In the genomic region with DNA sequence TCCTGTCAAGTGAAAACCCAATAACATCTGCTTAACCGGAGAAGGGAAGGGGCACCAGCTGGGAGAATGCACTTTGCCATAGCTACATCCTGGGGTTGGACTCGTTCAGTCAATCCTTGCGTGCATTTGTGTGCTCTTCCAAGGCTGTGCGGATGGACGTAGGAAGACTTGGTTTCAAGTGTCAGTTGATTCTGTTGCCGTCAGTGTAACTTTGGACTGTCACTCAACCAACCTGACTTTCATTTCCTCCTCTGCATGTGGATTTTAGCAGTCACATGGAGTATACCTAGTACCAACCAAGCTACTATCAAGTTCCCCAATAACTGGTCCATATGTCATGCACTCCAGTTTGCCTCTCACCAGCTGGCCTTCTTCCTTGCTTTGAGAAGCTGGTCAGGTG, we compare ENCODE assay signal across 23 mouse cellular contexts. TPM values are rescaled to one million over a fixed set of nuclear protein-coding genes. Genes with fewer than 3 reads are reported as not detected.
DNase-seq lines count a peak whose midpoint lies in the region; ATAC-seq and TF ChIP-seq lines count a peak whose summit lies in the region.
"Had no signal": no experiment of that assay in that cellular context is flagged by ENCODE, and none has a peak within 500 bp of the region (broad histone marks: within the 10 kb centered on the region; RNA-seq: fewer than 3 reads in every experiment).

No protein-coding gene starts in this region.

- no peak for ATAC-seq in kidney, embryonic 14.5 days (ENCODE audit: low FRiP score, low TSS enrichment)
- peak; percentile 70 for ATAC-seq in megakaryocyte, adult 5-6 weeks (ENCODE audit: poor library complexity, severe bottlenecking)
- no peak for ATAC-seq in erythroid progenitor cell, adult 5-6 weeks (replicated peaks; ENCODE audit: low FRiP score, poor library complexity, severe bottlenecking)
- ATAC-seq: activated CD4-positive, CD25-positive, alpha-beta regulatory T cell, adult 4 months; midbrain, embryonic 15.5 days had no signal

- no peak overlapping the region for H3K4me2 ChIP-seq in kidney, embryonic 14.5 days (replicated peaks; ENCODE audit: low read depth, low read length)
- 0 out of 2 replicates have a peak overlapping the region, but pooled peaks have one; percentile 12 for H3K4me2 ChIP-seq in CH12.LX (ENCODE audit: insufficient read depth, low read depth, poor library complexity, severe bottlenecking)
- H3K4me2 ChIP-seq: hindbrain, embryonic 13.5 days; liver, embryonic 11.5 days; lung, embryonic 15.5 days; midbrain, embryonic 15.5 days; stomach, embryonic 15.5 days had no signal

- 0 out of 2 replicates have a peak overlapping the region, but pooled peaks have one; percentile 5 for H3K27ac ChIP-seq in kidney, embryonic 14.5 days (ENCODE audit: low read depth, low read length)
- peak overlapping the region; percentile 25; the same call in 1 of the 2 replicates for H3K27ac ChIP-seq in CH12.LX (ENCODE audit: insufficient read depth, low read depth)
- H3K27ac ChIP-seq: hindbrain, embryonic 13.5 days; midbrain, embryonic 15.5 days; stomach, embryonic 15.5 days had no signal

- H3K9me3 ChIP-seq in kidney, embryonic 14.5 days (ENCODE audit: control insufficient read depth, low read length): no peaks in the 10 kb centered on the region
- no peaks in the 10 kb centered on the region for H3K9me3 ChIP-seq in CH12.LX (replicated peaks; ENCODE audit: low read length)
- H3K9me3 ChIP-seq: hindbrain, embryonic 13.5 days; lung, embryonic 15.5 days; midbrain, embryonic 15.5 days; stomach, embryonic 15.5 days had no signal

- dilution Hi-C loops in CH12.LX (cut with MboI; ENCODE audit: extremely low pct_ligation_motif_present, extremely low pct_unique_long_range_greater_than_20kb, low sequenced_read_pairs): no loop called here

- TF ChIP-seq EP300 in CH12.LX (IDR thresholded peaks at IDR 0.05; ENCODE audit: low read length): peak; percentile 14; the same call in 1 of the 2 replicates

- TF ChIP-seq RAD21 in CH12.LX (IDR thresholded peaks at IDR 0.05; ENCODE audit: low read depth, low read length): no peak

- 79% methylated on average over 6 of the region's 6 CpGs for WGBS in kidney, embryonic 14.5 days

- TF ChIP-seq CTCF in CH12.LX (conservative IDR thresholded peaks at IDR 0.05 in 1 of 2, IDR thresholded peaks at IDR 0.05 in 1 of 2; ENCODE audit: low read depth in 2 of 2, low read length in 2 of 2): no peak

- DNase-seq in kidney, postnatal 36 days: no peak
- DNase-seq in A20 (ENCODE audit: low read depth, low spot score): peak; percentile 73
- DNase-seq in CH12.LX (ENCODE audit: extremely low read depth): peak; percentile 55
- no peak for DNase-seq in adipocyte (ENCODE audit: low spot score)
- DNase-seq: adrenal gland, postnatal 14 days; cerebellum, adult 11 months; cerebellum, postnatal 10 days; gastrocnemius, postnatal 10 days; heart, adult 2 months; kidney, adult 9 months; right cerebral cortex, postnatal 14 days; spleen, adult 18-20 months; thymus, adult 18-20 months; thymus, postnatal 4 days had no signal

- H3K27me3 ChIP-seq in kidney, embryonic 14.5 days (ENCODE audit: control insufficient read depth, insufficient read depth, low read length): no peaks in the 10 kb centered on the region
- no peaks in the 10 kb centered on the region for H3K27me3 ChIP-seq in CH12.LX (replicated peaks)
- H3K27me3 ChIP-seq: lung, embryonic 15.5 days; midbrain, embryonic 15.5 days; stomach, embryonic 15.5 days had no signal

- no peak overlapping the region for H3K4me3 ChIP-seq in kidney, embryonic 14.5 days (ENCODE audit: low read length)
- H3K4me3 ChIP-seq in CH12.LX (replicated peaks in 1 of 3; ENCODE audit: low read depth in 2 of 3, low read length in 2 of 3, poor library complexity in 1 of 3): no peak overlapping the region
- H3K4me3 ChIP-seq: heart, adult 2 months; hindbrain, embryonic 13.5 days; lung, embryonic 15.5 days; midbrain, embryonic 15.5 days; stomach, embryonic 15.5 days had no signal

- no peak for TF ChIP-seq POLR2A in CH12.LX (IDR thresholded peaks at IDR 0.05; ENCODE audit: low read depth, low read length)

- H3K4me1 ChIP-seq in kidney, embryonic 14.5 days (ENCODE audit: control insufficient read depth, insufficient read depth, low read length): peaks cover 21% of the 10 kb centered on the region
- peaks cover 64 to 97% of the 10 kb centered on the region in 2 experiments for H3K4me1 ChIP-seq in CH12.LX (ENCODE audit: control insufficient read depth in 1 of 2, insufficient read depth in 2 of 2)

- in situ Hi-C loops in CH12.LX (cut with MboI; ENCODE audit: low pct_ligation_motif_present, low pct_unique_long_range_greater_than_20kb, low sequenced_read_pairs): no loop called here

- H3K9ac ChIP-seq in kidney, embryonic 14.5 days (ENCODE audit: low read depth, low read length): no peak overlapping the region
- H3K9ac ChIP-seq in CH12.LX (ENCODE audit: insufficient read depth, low read depth): no peak overlapping the region; the same call in 1 of the 2 replicates
- H3K9ac ChIP-seq: hindbrain, embryonic 13.5 days; lung, embryonic 15.5 days; midbrain, embryonic 15.5 days; stomach, embryonic 15.5 days had no signal

- no peaks in the 10 kb centered on the region for H3K36me3 ChIP-seq in kidney, embryonic 14.5 days (ENCODE audit: control insufficient read depth, insufficient read depth, low read length)
- peaks cover 0 to 17% of the 10 kb centered on the region in 2 experiments for H3K36me3 ChIP-seq in CH12.LX (replicated peaks in 1 of 2; ENCODE audit: control insufficient read depth in 1 of 2, insufficient read depth in 1 of 2, low read length in 1 of 2)
- H3K36me3 ChIP-seq: hindbrain, embryonic 13.5 days; lung, embryonic 15.5 days; midbrain, embryonic 15.5 days; stomach, embryonic 15.5 days had no signal

- peaks cover 3% of the 10 kb centered on the region for H3K79me2 ChIP-seq in CH12.LX (replicated peaks; ENCODE audit: control insufficient read depth, extremely low read depth, insufficient read depth, poor library complexity, severe bottlenecking)

TF ChIP-seq in CH12.LX, 34 proteins besides CTCF, POLR2A, EP300 and RAD21:
- TF ChIP-seq CHD1 (IDR thresholded peaks at IDR 0.05; ENCODE audit: low read depth, low read length) (no peak), BHLHE40 (IDR thresholded peaks at IDR 0.05; ENCODE audit: low read depth, low read length) (peak; percentile 40; the same call in 1 of the 2 replicates), KAT2A (IDR thresholded peaks at IDR 0.05; ENCODE audit: insufficient replicate concordance, low read length) (no peak), MAX (IDR thresholded peaks at IDR 0.05; ENCODE audit: low read length) (peak; percentile 81), IRF4 (IDR thresholded peaks at IDR 0.05; ENCODE audit: low read depth, low read length) (peak; percentile 71), MYC (IDR thresholded peaks at IDR 0.05; ENCODE audit: low read depth, low read length) (peak; percentile 94)

RNA-seq across cellular contexts. Expression of a gene that starts 33.5 kb away (rescaled TPM):
- polyA plus RNA-seq in kidney, embryonic 14.5 days (2014; fragmentation: Nextera tagmentation; extraction: Ambion mirVana): 56.9 and 75.9 TPM in 2 replicates
- total RNA-seq in CH12.LX (2012; rRNA removed) (30.5 and 39.9 TPM in 2 replicates), CH12.LX (2014; rRNA removed) (27.5 and 31.0 TPM in 2 replicates)
- 36.7 and 44.7 TPM in 2 replicates for polyA plus RNA-seq in CH12.LX (2012; ENCODE audit: insufficient read length, low read depth)
- total RNA-seq in megakaryocyte, adult 5-6 weeks (2015): 4.1 and 6.9 TPM in 2 replicates
- 1.9 and 3.4 TPM in 2 replicates for total RNA-seq in megakaryocyte, adult 5-6 weeks (2017)
- total RNA-seq in erythroid progenitor cell, adult 5-6 weeks (2015; ENCODE audit: low replicate concordance): 0.42 and 1.4 TPM in 2 replicates
- total RNA-seq in erythroid progenitor cell, adult 5-6 weeks (2017; ENCODE audit: low replicate concordance): 0.90 and 1.2 TPM in 2 replicates

Comparison
In these comparisons a context has a peak if more than half of its experiments do, and no peak if none do; other contexts are left out.
1. DNase-seq: peak in A20 (single experiment) and CH12.LX (single experiment); none in kidney, postnatal 36 days (0 of 2) and adipocyte (single experiment).